Mouse (Mus musculus) kidney, embryonic 15.5 days (tissue): ENCODE measurements around the gene Lhfpl4. TPM values are rescaled to one million over a fixed set of nuclear protein-coding genes. Genes with fewer than 3 reads are reported as not detected.
A peak's percentile ranks its signal among the peaks of the same experiment; 100 is the strongest.

Experiments
- ATAC-seq: fragments of 200-750 bp; cut with Nextera tagmentation; replicated peaks from 2 replicates; pipeline ENCODE4 v1.8.0; 2017; ENCODE audit warnings: moderate TSS enrichment; ENCODE audit not compliant: low FRiP score
- H3K27ac ChIP-seq: fragments of 300-500 bp; sonication (generic); 2 replicates; pipeline ENCODE4 v1.5.1; 2015; ENCODE audit warnings: mild to moderate bottlenecking, inconsistent platforms
- H3K27me3 ChIP-seq: fragments of 300-500 bp; sonication (generic); 2 replicates; pipeline ENCODE4 v1.6.1; 2015; ENCODE audit warnings: inconsistent platforms
- H3K36me3 ChIP-seq: fragments of 300-500 bp; sonication (generic); 2 replicates; pipeline ENCODE4 v1.6.1; 2015; ENCODE audit warnings: inconsistent platforms
- H3K4me1 ChIP-seq: fragments of 300-500 bp; sonication (generic); 2 replicates; pipeline ENCODE4 v1.6.1; 2015; ENCODE audit warnings: inconsistent platforms
- H3K4me2 ChIP-seq: fragments of 300-500 bp; sonication (generic); 2 replicates; pipeline ENCODE4 v1.6.1; 2015; ENCODE audit warnings: moderate library complexity, mild to moderate bottlenecking, inconsistent platforms
- H3K4me3 ChIP-seq: fragments of 300-500 bp; sonication (generic); replicated peaks from 2 replicates; pipeline ENCODE4 v1.5.1; 2015; ENCODE audit warnings: mild to moderate bottlenecking, inconsistent platforms
- H3K9ac ChIP-seq: fragments of 300-500 bp; sonication (generic); 2 replicates; pipeline ENCODE4 v1.6.1; 2015; ENCODE audit warnings: mild to moderate bottlenecking, inconsistent platforms
- H3K9me3 ChIP-seq: fragments of 300-500 bp; sonication (generic); replicated peaks from 2 replicates; pipeline ENCODE4 v1.6.1; 2016; ENCODE audit warnings: inconsistent platforms
- WGBS: fragments of 180-500 bp; shearing (Covaris S2); methylation state at CpG from one replicate; pipeline ENCODE4 v1.1.7; 2015; ENCODE audit warnings: mixed read lengths; 5-methylcytosine and 5-hydroxymethylcytosine counted together
- polyA plus RNA-seq: library from polyadenylated mRNA; unstranded; fragments of >200 nt; fragmentation: Nextera tagmentation; extraction: Ambion mirVana; gene quantifications from 2 replicates; pipeline ENCODE4 v1.2.1, GENCODE M21; 2015

Gene Lhfpl4
- polyA plus RNA-seq: 0.64 and 1.00 TPM in 2 replicates

DNA sequence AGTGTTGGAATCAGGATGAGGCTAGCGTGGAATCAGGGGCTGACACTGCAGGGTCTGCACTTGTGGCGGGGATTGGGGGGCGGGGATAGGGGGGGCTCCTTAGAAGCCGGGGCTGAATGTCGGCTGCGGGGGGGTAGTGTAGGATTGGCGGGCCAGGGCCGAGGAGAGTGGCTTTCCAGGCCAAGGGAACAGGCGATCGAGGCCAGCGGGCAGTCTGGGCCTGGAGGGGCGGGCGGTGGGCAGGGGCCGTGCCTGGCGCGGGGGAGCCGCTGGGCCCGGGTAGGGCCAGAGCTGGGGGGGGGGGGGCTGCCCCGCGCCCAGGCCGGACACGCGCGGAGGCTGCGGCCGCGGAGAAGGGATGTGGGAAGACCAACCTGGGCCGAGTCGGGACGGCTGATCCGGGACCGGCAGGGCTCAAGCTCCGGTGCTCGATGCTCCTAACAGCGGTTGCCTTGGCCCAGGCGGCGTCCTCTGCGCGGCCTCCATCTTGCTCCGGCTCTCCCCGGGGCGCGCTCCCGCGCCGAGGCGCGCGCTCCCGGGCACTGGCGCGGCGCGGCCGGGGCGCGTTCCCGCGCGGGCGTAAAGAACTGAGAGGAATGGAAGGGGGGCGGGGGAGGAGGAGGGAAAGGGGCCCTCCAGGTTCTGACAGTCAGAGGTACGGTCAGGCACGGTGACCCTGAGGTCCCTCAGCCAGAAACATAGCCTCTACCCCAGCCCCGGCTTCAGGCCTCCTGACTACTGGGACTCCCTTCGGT, at the start of gene Lhfpl4:
Gene Lhfpl4, minus strand, starts transcription at position 544 of the 755 bp plus-strand sequence.
- Histone ChIP-seq H3K27me3 (peaks cover 58% of the 10 kb centered on the region), H3K4me1 (peaks cover 17% of the 10 kb centered on the region), H3K9ac (no peak within 1 kb of the TSS), H3K36me3 (no peaks in the 10 kb centered on the region), H3K27ac (no peak within 1 kb of the TSS), H3K4me2 (peak within 1 kb of the TSS; percentile 85), H3K9me3 (no peaks in the 10 kb centered on the region), H3K4me3 (peak within 1 kb of the TSS; percentile 52)
- ATAC-seq: 0 out of 2 replicates have a peak, but pooled peaks have one; percentile 49
- WGBS: 2% methylated on average over 51 of the region's 66 CpGs

DNA sequence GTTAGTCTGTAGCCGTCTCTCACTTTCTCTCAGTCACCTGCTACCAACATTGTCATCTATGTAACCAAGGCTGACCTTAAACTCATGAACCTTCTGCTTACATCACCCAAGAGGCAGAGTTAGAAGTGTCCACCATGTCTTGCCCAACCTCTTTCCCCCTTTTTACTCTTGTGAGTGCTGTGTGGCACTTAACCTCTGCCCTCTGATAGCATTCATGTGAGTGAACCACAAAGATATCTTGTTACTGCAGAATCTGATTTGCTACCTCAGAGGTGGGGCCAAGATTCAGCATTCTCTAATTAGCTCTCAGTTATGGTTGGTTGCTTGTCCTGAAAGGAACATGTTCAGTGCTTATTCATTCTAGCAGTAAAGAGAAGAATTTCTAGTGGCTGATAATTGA, 47.6 kb upstream of the Lhfpl4 start:
- H3K9me3 ChIP-seq: no peaks in the 10 kb centered on the region
- H3K4me3 ChIP-seq: no peak overlapping the region
- H3K27me3 ChIP-seq: no peaks in the 10 kb centered on the region
- peaks cover 45% of the 10 kb centered on the region for H3K36me3 ChIP-seq
- no peak overlapping the region for H3K9ac ChIP-seq
- 70% methylated on average over 1 of the region's 1 CpGs for WGBS
- peaks cover 16% of the 10 kb centered on the region for H3K4me1 ChIP-seq
- ATAC-seq: no peak
- no peak overlapping the region for H3K4me2 ChIP-seq
- H3K27ac ChIP-seq: no peak overlapping the region

DNA sequence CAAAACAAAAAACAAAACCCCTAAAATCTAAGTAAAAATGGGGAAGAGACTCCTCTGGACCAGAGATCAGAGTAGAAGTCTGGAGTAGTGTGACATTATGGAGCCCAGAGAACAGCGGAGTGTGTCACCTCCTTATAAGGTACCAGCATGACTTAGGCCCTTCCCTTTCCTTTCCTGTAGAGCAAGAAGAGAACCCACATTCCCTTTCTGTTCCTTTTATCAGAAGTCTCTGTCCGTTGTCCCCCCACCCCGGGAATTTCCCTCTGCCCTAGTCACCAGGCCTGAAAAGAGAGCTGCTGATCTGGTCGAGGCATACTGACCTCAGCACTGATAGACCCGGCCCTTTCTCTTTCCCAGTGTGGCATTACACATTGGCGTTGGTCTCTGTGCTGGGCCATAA, 43.3 kb upstream of the Lhfpl4 start:
- ATAC-seq: no peak
- Histone ChIP-seq H3K27me3 (0 out of 2 replicates have a peak, but pooled peaks cover 3% of the 10 kb centered on the region), H3K4me2 (peak overlapping the region; percentile 76), H3K4me1 (peaks cover 18% of the 10 kb centered on the region), H3K9me3 (no peaks in the 10 kb centered on the region), H3K36me3 (peaks cover 28% of the 10 kb centered on the region), H3K27ac (no peak overlapping the region), H3K4me3 (peak overlapping the region; percentile 97), H3K9ac (peak overlapping the region; percentile 89)
- 27% methylated on average over 6 of the region's 6 CpGs for WGBS

DNA sequence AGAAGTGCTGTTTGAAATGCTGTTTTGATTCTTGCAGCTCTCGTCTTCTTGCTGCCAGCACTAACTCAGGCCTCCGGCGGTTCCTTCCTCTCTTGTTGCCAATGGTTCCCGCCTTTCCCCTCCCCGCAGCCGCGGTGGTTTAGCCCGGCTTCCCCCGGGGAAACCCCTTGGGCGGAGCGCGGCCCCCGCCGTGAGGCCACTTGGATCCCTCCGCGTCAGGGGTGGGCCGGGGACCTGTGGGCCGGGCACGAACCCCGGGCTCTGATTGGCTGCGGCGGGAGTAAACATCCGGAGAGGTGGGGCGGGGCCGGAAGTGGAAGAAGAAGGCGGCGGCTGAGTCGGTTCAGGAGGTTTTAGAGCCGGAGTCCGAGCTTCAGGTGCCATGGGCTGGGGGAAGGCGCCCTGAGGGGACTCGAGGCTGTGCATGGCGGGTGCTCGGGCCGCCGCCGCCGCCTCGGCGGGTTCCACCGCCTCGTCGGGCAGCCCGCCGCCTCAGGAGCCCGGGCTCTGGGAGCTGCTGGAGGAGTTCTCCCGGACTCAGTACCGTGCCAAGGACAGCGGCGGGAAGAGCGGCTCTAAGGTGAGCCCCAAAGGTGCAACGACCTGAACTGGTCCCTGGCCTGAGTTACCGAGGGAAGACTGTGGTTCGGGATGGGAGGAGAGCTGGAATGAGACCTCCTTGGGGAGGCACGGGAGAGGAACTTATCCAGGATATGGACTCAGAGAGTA, 42.5 kb upstream of the Lhfpl4 start, which contains the start of gene Mtmr14:
Gene Mtmr14, plus strand, starts transcription at position 302 of the 729 bp plus-strand sequence.
- H3K4me2 ChIP-seq: peak within 1 kb of the TSS; percentile 76
- H3K4me1 ChIP-seq: peaks cover 15% of the 10 kb centered on the region
- under 1% methylated on average over 55 of the region's 55 CpGs for WGBS
- peak within 1 kb of the TSS; percentile 89 for H3K9ac ChIP-seq
- H3K27me3 ChIP-seq: 0 out of 2 replicates have a peak, but pooled peaks cover 3% of the 10 kb centered on the region
- H3K4me3 ChIP-seq: peak within 1 kb of the TSS; percentile 97
- H3K36me3 ChIP-seq: peaks cover 21% of the 10 kb centered on the region
- peak; percentile 99 for ATAC-seq
- H3K27ac ChIP-seq: peak within 1 kb of the TSS; percentile 66
- no peaks in the 10 kb centered on the region for H3K9me3 ChIP-seq

DNA sequence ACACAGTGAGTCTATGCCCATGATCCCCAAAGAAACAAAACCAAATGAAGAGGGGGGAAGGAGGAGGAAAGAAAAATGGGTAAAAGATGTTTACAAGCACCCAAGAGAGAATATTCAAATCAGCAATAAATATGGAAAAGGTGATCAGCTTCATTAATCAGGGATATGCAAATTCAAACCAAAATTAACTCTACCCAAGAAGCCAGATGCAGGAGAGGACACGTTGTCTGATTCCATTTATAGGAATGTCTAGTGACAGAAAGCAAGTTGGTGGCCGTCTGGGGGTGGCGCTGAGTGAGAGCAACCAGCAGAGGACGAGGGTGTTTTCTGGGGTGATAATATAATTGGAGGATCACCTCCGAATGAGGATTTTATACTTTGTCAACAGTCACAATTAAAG, 40.0 kb upstream of the Lhfpl4 start:
- Histone ChIP-seq H3K4me3 (no peak overlapping the region), H3K27me3 (0 out of 2 replicates have a peak, but pooled peaks cover 3% of the 10 kb centered on the region), H3K4me2 (no peak overlapping the region), H3K36me3 (peaks cover 5% of the 10 kb centered on the region), H3K9ac (no peak overlapping the region), H3K27ac (no peak overlapping the region), H3K9me3 (no peaks in the 10 kb centered on the region), H3K4me1 (peaks cover 15% of the 10 kb centered on the region)
- no peak for ATAC-seq
- 72% methylated on average over 5 of the region's 5 CpGs for WGBS

DNA sequence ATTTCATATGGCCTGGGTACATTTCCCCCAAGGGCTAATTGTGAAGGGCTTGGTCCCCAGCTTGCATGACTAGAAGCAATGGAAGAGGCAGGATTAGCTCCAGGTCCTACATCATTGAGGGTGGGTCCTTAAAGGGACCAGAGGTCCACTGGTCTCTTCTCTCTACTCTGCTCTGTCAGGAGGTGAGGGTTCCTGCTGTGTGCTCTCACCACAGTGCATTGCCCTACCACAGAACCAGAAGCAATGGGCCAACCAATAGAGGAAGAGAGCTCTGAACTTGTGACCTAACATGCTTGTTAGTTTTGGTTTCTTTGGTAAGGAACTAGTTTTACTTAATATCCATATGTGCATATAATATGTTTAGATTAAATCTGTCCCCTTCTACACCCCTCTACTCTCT, 31.5 kb upstream of the Lhfpl4 start:
- Histone ChIP-seq H3K4me2 (no peak overlapping the region), H3K27ac (no peak overlapping the region), H3K36me3 (no peaks in the 10 kb centered on the region), H3K9me3 (no peaks in the 10 kb centered on the region), H3K4me1 (no peaks in the 10 kb centered on the region), H3K27me3 (no peaks in the 10 kb centered on the region), H3K4me3 (no peak overlapping the region), H3K9ac (no peak overlapping the region)
- no peak for ATAC-seq

DNA sequence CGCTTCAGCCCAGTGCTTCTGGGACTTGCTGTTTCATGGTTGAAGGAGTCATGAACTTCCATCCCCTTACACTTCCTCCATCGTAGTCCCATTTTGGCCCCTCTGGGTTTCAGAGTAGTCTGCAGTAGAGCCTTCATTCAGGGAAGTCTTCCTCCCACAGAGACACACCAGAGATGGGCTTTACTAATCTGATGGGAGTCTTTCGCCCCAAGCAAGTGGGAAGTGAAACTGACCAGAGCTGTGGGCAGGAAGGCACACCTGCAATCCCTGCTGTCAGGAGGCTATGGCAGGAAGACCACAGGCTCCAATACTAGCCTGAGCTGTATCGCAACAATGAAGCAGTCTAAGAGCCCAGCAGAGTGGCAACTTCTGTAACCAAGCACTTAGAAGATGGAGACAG, 30.6 kb upstream of the Lhfpl4 start:
- Histone ChIP-seq H3K4me2 (no peak overlapping the region), H3K9ac (no peak overlapping the region), H3K27ac (no peak overlapping the region), H3K4me1 (no peaks in the 10 kb centered on the region), H3K27me3 (no peaks in the 10 kb centered on the region), H3K36me3 (no peaks in the 10 kb centered on the region), H3K9me3 (no peaks in the 10 kb centered on the region), H3K4me3 (no peak overlapping the region)
- 70% methylated on average over 4 of the region's 4 CpGs for WGBS
- no peak for ATAC-seq

DNA sequence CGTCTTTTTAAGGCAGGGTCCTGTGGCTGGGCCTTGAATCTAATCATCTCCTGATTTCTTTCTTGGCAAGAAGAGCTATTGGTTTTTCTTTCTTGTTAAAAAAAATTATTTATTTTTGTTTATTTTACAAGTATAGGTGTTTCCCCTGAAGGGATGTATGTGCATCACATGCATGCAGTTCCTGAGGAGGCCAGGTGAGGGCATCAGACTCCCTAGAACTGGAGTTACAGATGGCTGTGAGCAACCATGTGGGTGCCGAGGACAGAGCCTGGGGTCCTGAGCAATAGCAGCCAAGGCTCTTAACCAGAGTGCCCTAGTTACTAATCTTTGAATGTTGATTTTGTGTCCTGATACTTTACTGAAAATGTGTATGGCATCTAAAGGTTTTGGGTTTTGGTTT, 21.1 kb upstream of the Lhfpl4 start:
- H3K36me3 ChIP-seq: no peaks in the 10 kb centered on the region
- H3K27me3 ChIP-seq: no peaks in the 10 kb centered on the region
- 67% methylated on average over 2 of the region's 2 CpGs for WGBS
- H3K4me1 ChIP-seq: no peaks in the 10 kb centered on the region
- no peak overlapping the region for H3K27ac ChIP-seq
- H3K9ac ChIP-seq: no peak overlapping the region
- no peak overlapping the region for H3K4me3 ChIP-seq
- no peak for ATAC-seq
- no peak overlapping the region for H3K4me2 ChIP-seq
- no peaks in the 10 kb centered on the region for H3K9me3 ChIP-seq

DNA sequence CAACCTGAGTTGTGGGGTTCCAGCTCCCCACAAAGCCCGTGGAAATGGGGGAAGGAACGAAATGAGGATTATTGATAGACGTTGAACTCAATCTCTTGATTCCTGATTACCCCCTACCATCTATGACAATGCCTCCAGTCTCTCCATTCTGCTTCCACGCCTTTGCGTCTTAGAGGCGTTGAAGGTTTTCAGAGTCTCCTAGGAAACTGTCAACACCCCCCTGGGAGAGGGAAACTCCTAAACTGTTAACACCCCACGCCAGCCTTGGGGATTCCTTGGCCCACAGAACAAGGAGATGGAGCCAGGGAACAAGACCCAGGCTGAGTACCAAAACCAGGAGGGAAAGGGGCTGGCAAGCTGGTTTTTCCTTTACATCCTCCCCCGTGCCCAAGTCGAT, 410 bp upstream of the Lhfpl4 start:
- Histone ChIP-seq H3K9me3 (no peaks in the 10 kb centered on the region), H3K27ac (no peak overlapping the region), H3K4me1 (peaks cover 17% of the 10 kb centered on the region), H3K4me3 (peak overlapping the region; percentile 52), H3K4me2 (peak overlapping the region; percentile 85), H3K36me3 (no peaks in the 10 kb centered on the region), H3K27me3 (peaks cover 58% of the 10 kb centered on the region), H3K9ac (no peak overlapping the region)
- 17% methylated on average over 9 of the region's 9 CpGs for WGBS
- no peak for ATAC-seq

DNA sequence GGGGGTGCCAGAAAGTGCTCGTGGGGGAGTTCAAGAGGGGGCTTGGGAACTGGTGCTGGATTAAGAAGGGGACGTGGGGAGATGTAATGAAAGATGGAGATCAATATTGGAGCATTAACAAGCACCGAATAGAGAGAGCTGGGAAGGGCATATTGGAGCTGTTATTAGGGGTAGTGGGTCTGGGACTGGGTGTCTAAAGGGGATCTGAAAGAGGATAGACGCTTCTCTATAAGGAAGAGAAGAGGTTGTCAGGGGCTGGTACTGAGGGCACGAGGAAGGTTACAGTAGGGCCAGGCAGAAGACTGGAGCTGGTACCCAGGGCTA, 705 bp downstream of the Lhfpl4 start:
- H3K4me1 ChIP-seq: peaks cover 17% of the 10 kb centered on the region
- H3K27ac ChIP-seq: no peak overlapping the region
- peak overlapping the region; percentile 52 for H3K4me3 ChIP-seq
- H3K9ac ChIP-seq: no peak overlapping the region
- peaks cover 58% of the 10 kb centered on the region for H3K27me3 ChIP-seq
- WGBS: under 1% methylated on average over 5 of the region's 5 CpGs
- ATAC-seq: no peak
- no peaks in the 10 kb centered on the region for H3K9me3 ChIP-seq
- peak overlapping the region; percentile 85 for H3K4me2 ChIP-seq
- no peaks in the 10 kb centered on the region for H3K36me3 ChIP-seq

DNA sequence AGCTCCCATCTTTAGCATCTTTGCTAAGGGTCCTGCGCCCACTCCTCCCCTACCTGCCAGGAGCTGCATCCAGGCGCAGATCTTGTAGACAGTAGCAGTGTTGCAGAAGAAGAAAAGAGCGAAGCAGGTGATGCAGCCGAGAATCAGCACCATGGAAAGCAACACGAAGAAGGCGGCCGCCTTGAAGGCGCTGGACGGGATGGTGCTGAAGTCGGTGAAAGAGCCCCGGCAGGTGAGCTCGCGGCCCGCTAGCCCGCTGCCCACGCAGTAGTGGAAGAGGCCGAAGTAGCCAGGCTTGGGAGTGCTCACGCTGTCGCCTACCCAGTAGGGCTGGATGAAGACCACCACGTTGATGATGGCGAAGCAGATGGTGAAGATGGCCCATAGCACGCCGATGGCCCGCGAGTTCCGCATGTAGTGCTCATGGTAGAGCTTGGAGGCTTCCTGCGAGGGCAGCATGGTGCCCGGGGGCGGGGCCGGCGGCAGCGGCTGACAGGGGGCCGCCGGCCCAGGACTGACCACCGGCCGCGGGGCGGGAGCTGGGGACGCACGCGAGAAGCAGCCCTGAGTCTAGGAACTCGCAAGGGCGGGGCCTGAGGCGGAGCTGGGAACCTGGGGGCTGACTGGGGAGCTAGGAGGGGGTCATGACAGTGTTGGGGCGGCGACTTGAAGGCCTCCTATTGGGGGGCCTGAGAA, 1.3 kb downstream of the Lhfpl4 start:
- H3K9me3 ChIP-seq: no peaks in the 10 kb centered on the region
- peak overlapping the region; percentile 22 for H3K4me3 ChIP-seq
- H3K36me3 ChIP-seq: no peaks in the 10 kb centered on the region
- H3K4me1 ChIP-seq: peaks cover 17% of the 10 kb centered on the region
- H3K9ac ChIP-seq: no peak overlapping the region
- H3K27me3 ChIP-seq: peaks cover 58% of the 10 kb centered on the region
- H3K4me2 ChIP-seq: peak overlapping the region; percentile 85
- ATAC-seq: peak; percentile 49; the same call in 1 of the 2 replicates
- no peak overlapping the region for H3K27ac ChIP-seq
- WGBS: 4% methylated on average over 46 of the region's 46 CpGs
